Mouse (Mus musculus) forebrain, postnatal 0 days (tissue): Measurements from ENCODE around the gene Alox12. TPM values are rescaled to one million over a fixed set of nuclear protein-coding genes. Genes with fewer than 3 reads are reported as not detected.

Experiments
- ATAC-seq: fragments of 200-750 bp; cut with Nextera tagmentation; 2 replicates; pipeline ENCODE4 v1.8.0; 2017; ENCODE audit warnings: mild to moderate bottlenecking, moderate library complexity
- DNase-seq: peaks from one replicate; pipeline ENCODE4 v3.0.0-alpha.2; 2015
- H3K27ac ChIP-seq: fragments of 300-500 bp; sonication (generic); 2 replicates; pipeline ENCODE4 v1.5.1; 2014; ENCODE audit warnings: low read depth, mild to moderate bottlenecking, antibody characterized with exemption, low read length, moderate library complexity, mixed read lengths
- H3K27me3 ChIP-seq: fragments of 300-500 bp; sonication (generic); 2 replicates; pipeline ENCODE4 v1.6.1; 2014; ENCODE audit warnings: mild to moderate bottlenecking, low read length, mixed read lengths; ENCODE audit not compliant: insufficient read depth
- H3K36me3 ChIP-seq: fragments of 300-500 bp; sonication (generic); 2 replicates; pipeline ENCODE4 v1.6.1; 2014; ENCODE audit warnings: mild to moderate bottlenecking, moderate library complexity; ENCODE audit not compliant: insufficient read depth
- H3K4me1 ChIP-seq: fragments of 300-500 bp; sonication (generic); 2 replicates; pipeline ENCODE4 v1.6.1; 2014; ENCODE audit warnings: antibody characterized with exemption; ENCODE audit not compliant: insufficient read depth
- H3K4me2 ChIP-seq: fragments of 300-500 bp; sonication (generic); 2 replicates; pipeline ENCODE4 v1.6.1; 2014; ENCODE audit warnings: low read depth, mild to moderate bottlenecking, moderate library complexity
- H3K4me3 ChIP-seq: fragments of 300-500 bp; sonication (generic); 2 replicates; pipeline ENCODE4 v1.5.1; 2014; ENCODE audit warnings: low read depth, low read length, mixed read lengths
- H3K9ac ChIP-seq: fragments of 300-500 bp; sonication (generic); 2 replicates; pipeline ENCODE4 v1.6.1; 2014; ENCODE audit warnings: mild to moderate bottlenecking
- H3K9me3 ChIP-seq: fragments of 300-500 bp; sonication (generic); 2 replicates; pipeline ENCODE4 v1.6.1; 2016; ENCODE audit warnings: low read length
- CTCF ChIP-seq: sonication (generic); IDR thresholded peaks from 2 replicates; pipeline ENCODE4 v1.5.1; 2016; ENCODE audit warnings: antibody characterized with exemption, control low read depth, low read depth
- WGBS: fragments of 180-500 bp; shearing (Covaris S2); extraction: QIAGEN DNeasy Blood & Tissue Kit; methylation state at CpG from one replicate; pipeline ENCODE4 v1.1.7; 2014; 5-methylcytosine and 5-hydroxymethylcytosine counted together
- polyA plus RNA-seq: library from polyadenylated mRNA; unstranded; fragments of >200 nt; fragmentation: Nextera tagmentation; extraction: Ambion mirVana; gene quantifications from 2 replicates; pipeline ENCODE4 v1.2.1, GENCODE M21; 2015
- total RNA-seq: library from RNA; depleted of rRNA; stranded (reverse); fragments of >200 nt; gene quantifications from 2 replicates; pipeline ENCODE4 v1.2.3, GENCODE M21; 2014

The Alox12 gene
- total and polyA plus RNA-seq, 2 experiments from 2014 or later, result 0.10 to 0.46 TPM

- WGBS, result 88% methylated on average over 8 of the region's 8 CpGs
- Histone ChIP-seq H3K27me3 (peaks cover 15% of the 10 kb centered on the region), H3K9ac (no peak overlapping the region), H3K36me3 (peaks cover 18% of the 10 kb centered on the region), H3K9me3 (no peaks in the 10 kb centered on the region), H3K4me2 (no peak overlapping the region), H3K4me1 (peaks cover 18% of the 10 kb centered on the region; the same call in 1 of the 2 replicates), H3K27ac (no peak overlapping the region), H3K4me3 (no peak overlapping the region)
- DNase-seq (no peak), ATAC-seq (no peak)
- no peak for TF ChIP-seq CTCF
These were observed 20.7 kb downstream of the Alox12 start for GRCm38 (mm10) chr11:70234497-70234896.

- DNase-seq (no peak), ATAC-seq (no peak)
- H3K36me3 ChIP-seq, result peaks cover 18% of the 10 kb centered on the region
- H3K9ac ChIP-seq, result no peak overlapping the region
- H3K4me2 ChIP-seq, result no peak overlapping the region
- TF ChIP-seq CTCF, result no peak
- no peak overlapping the region for H3K4me3 ChIP-seq
- no peaks in the 10 kb centered on the region for H3K9me3 ChIP-seq
- H3K27ac ChIP-seq, result no peak overlapping the region
- peaks cover 19% of the 10 kb centered on the region for H3K27me3 ChIP-seq
- H3K4me1 ChIP-seq, result peaks cover 18% of the 10 kb centered on the region; the same call in 1 of the 2 replicates
- WGBS, result 58% methylated on average over 5 of the region's 5 CpGs
These were observed 21.1 kb downstream of the Alox12 start for GRCm38 (mm10) chr11:70234037-70234436.

GRCm38 (mm10) chr11:70233016-70233415 lies 22.1 kb downstream of the Alox12 start:
- peak overlapping the region; percentile 66 for H3K9ac ChIP-seq
- ATAC-seq (no peak), DNase-seq (no peak)
- H3K4me2 ChIP-seq, result peak overlapping the region; percentile 56
- TF ChIP-seq CTCF, result no peak
- H3K36me3 ChIP-seq, result peaks cover 18% of the 10 kb centered on the region
- no peak overlapping the region for H3K27ac ChIP-seq
- H3K27me3 ChIP-seq, result peaks cover 24% of the 10 kb centered on the region
- peaks cover 10% of the 10 kb centered on the region; the same call in 1 of the 2 replicates for H3K4me1 ChIP-seq
- no peaks in the 10 kb centered on the region for H3K9me3 ChIP-seq
- H3K4me3 ChIP-seq, result peak overlapping the region; percentile 48
- 31% methylated on average over 8 of the region's 8 CpGs for WGBS

- H3K4me1 ChIP-seq, result peaks cover 10% of the 10 kb centered on the region; the same call in 1 of the 2 replicates
- H3K36me3 ChIP-seq, result peaks cover 18% of the 10 kb centered on the region
- peaks cover 24% of the 10 kb centered on the region for H3K27me3 ChIP-seq
- TF ChIP-seq CTCF, result no peak
- H3K27ac ChIP-seq, result 0 out of 2 replicates have a peak overlapping the region, but pooled peaks have one; percentile 35
- H3K4me3 ChIP-seq, result peak overlapping the region; percentile 48
- WGBS, result 6% methylated on average over 8 of the region's 10 CpGs
- H3K9ac ChIP-seq, result peak overlapping the region; percentile 66
- no peaks in the 10 kb centered on the region for H3K9me3 ChIP-seq
- DNase-seq (peak; percentile 72), ATAC-seq (peak; percentile 38; the same call in 1 of the 2 replicates)
- peak overlapping the region; percentile 56 for H3K4me2 ChIP-seq
These were observed 22.6 kb downstream of the Alox12 start for GRCm38 (mm10) chr11:70232546-70232945.

- TF ChIP-seq CTCF, result peak; percentile 96
- Histone ChIP-seq H3K9me3 (no peaks in the 10 kb centered on the region), H3K9ac (no peak overlapping the region), H3K4me3 (no peak overlapping the region), H3K4me1 (peaks cover 3% of the 10 kb centered on the region), H3K27me3 (peaks cover 24% of the 10 kb centered on the region), H3K4me2 (peak overlapping the region; percentile 46), H3K36me3 (peaks cover 11% of the 10 kb centered on the region), H3K27ac (no peak overlapping the region)
- ATAC-seq (peak; percentile 53), DNase-seq (peak; percentile 89)
- 5% methylated on average over 32 of the region's 32 CpGs for WGBS
These were observed 24.9 kb downstream of the Alox12 start for GRCm38 (mm10) chr11:70230239-70230727.

- WGBS, result 4% methylated on average over 39 of the region's 39 CpGs
- Histone ChIP-seq H3K36me3 (peaks cover 3% of the 10 kb centered on the region; the same call in 1 of the 2 replicates), H3K4me3 (peak within 1 kb of the TSS; percentile 30), H3K9me3 (no peaks in the 10 kb centered on the region), H3K4me1 (peaks cover 3% of the 10 kb centered on the region), H3K27me3 (peaks cover 24% of the 10 kb centered on the region), H3K27ac (peak within 1 kb of the TSS; percentile 1; the same call in 1 of the 2 replicates), H3K4me2 (peak within 1 kb of the TSS; percentile 46), H3K9ac (no peak within 1 kb of the TSS)
- DNase-seq, result no peak
- no peak for TF ChIP-seq CTCF
- no peak for ATAC-seq
These were observed 25.7 kb downstream of the Alox12 start, which contains the start of gene Bcl6b for GRCm38 (mm10) chr11:70229260-70230010. Bcl6b (minus strand) TSS chr11:70229798.

- Histone ChIP-seq H3K36me3 (no peaks in the 10 kb centered on the region), H3K27me3 (peaks cover 24% of the 10 kb centered on the region), H3K4me1 (peaks cover 3% of the 10 kb centered on the region), H3K4me2 (peak overlapping the region; percentile 46), H3K9ac (no peak overlapping the region), H3K9me3 (no peaks in the 10 kb centered on the region), H3K4me3 (peak overlapping the region; percentile 30), H3K27ac (peak overlapping the region; percentile 1; the same call in 1 of the 2 replicates)
- TF ChIP-seq CTCF, result peak; percentile 31; the same call in 1 of the 2 replicates
- DNase-seq, result peak; percentile 88
- ATAC-seq, result peak; percentile 67
- 2% methylated on average over 19 of the region's 19 CpGs for WGBS
These were observed 26.3 kb downstream of the Alox12 start for GRCm38 (mm10) chr11:70228828-70229227.
